Mouse (Mus musculus) intestine, embryonic 15.5 days (tissue): ENCODE measurements around the gene Evl. TPM values are rescaled to one million over a fixed set of nuclear protein-coding genes. Genes with fewer than 3 reads are reported as not detected.
"Not testable (repeated sequence)": the region's sequence is repeated elsewhere in the genome, so short reads cannot be mapped to it uniquely, and the experiment has no call there.

Experiments used
- ATAC-seq: fragments of 200-750 bp; cut with Nextera tagmentation; 2 replicates; pipeline ENCODE4 v1.8.0; 2017; ENCODE audit warnings: moderate TSS enrichment, moderate library complexity
- H3K27ac ChIP-seq: fragments of 300-500 bp; sonication (generic); 2 replicates; pipeline ENCODE4 v1.5.1; 2015; ENCODE audit warnings: mild to moderate bottlenecking, inconsistent platforms
- H3K27me3 ChIP-seq: fragments of 300-500 bp; sonication (generic); replicated peaks from 2 replicates; pipeline ENCODE4 v1.6.1; 2015; ENCODE audit warnings: inconsistent platforms
- H3K36me3 ChIP-seq: fragments of 300-500 bp; sonication (generic); 2 replicates; pipeline ENCODE4 v1.6.1; 2015; ENCODE audit warnings: inconsistent platforms
- H3K4me1 ChIP-seq: fragments of 300-500 bp; sonication (generic); replicated peaks from 2 replicates; pipeline ENCODE4 v1.6.1; 2015; ENCODE audit warnings: inconsistent platforms
- H3K4me2 ChIP-seq: fragments of 300-500 bp; sonication (generic); replicated peaks from 2 replicates; pipeline ENCODE4 v1.6.1; 2015; ENCODE audit warnings: mild to moderate bottlenecking, inconsistent platforms
- H3K4me3 ChIP-seq: fragments of 300-500 bp; sonication (generic); replicated peaks from 2 replicates; pipeline ENCODE4 v1.5.1; 2015; ENCODE audit warnings: inconsistent platforms
- H3K9ac ChIP-seq: fragments of 300-500 bp; sonication (generic); 2 replicates; pipeline ENCODE4 v1.6.1; 2015; ENCODE audit warnings: inconsistent platforms
- H3K9me3 ChIP-seq: fragments of 300-500 bp; sonication (generic); 2 replicates; pipeline ENCODE4 v1.6.1; 2016; ENCODE audit warnings: inconsistent platforms
- WGBS: fragments of 180-500 bp; shearing (Covaris S2); methylation state at CpG from one replicate; pipeline ENCODE4 v1.1.7; 2015; 5-methylcytosine and 5-hydroxymethylcytosine counted together
- polyA plus RNA-seq: library from polyadenylated mRNA; unstranded; fragments of >200 nt; fragmentation: Nextera tagmentation; extraction: Ambion mirVana; gene quantifications from 2 replicates; pipeline ENCODE4 v1.2.1, GENCODE M21; 2015

The Evl gene
- polyA plus RNA-seq, 1 experiment from 2014 or later, result 43.8 TPM

- H3K27ac ChIP-seq, result no peak overlapping the region
- H3K4me3 ChIP-seq, result no peak overlapping the region
- no peak overlapping the region for H3K9ac ChIP-seq
- ATAC-seq, result peak; percentile 46; the same call in 1 of the 2 replicates
- 75% methylated on average over 6 of the region's 6 CpGs for WGBS
- peaks cover 4% of the 10 kb centered on the region; the same call in 1 of the 2 replicates for H3K4me1 ChIP-seq
- H3K9me3 ChIP-seq, result no peaks in the 10 kb centered on the region
- no peak overlapping the region for H3K4me2 ChIP-seq
- no peaks in the 10 kb centered on the region for H3K27me3 ChIP-seq
- no peaks in the 10 kb centered on the region for H3K36me3 ChIP-seq
Measured at GRCm38 (mm10) chr12:108709386-108709785, 154.9 kb downstream of the Evl start.

- Histone ChIP-seq H3K4me3 (no peak overlapping the region), H3K4me2 (peak overlapping the region; percentile 20; the same call in 1 of the 2 replicates), H3K27ac (peak overlapping the region; percentile 45), H3K27me3 (no peaks in the 10 kb centered on the region), H3K9me3 (no peaks in the 10 kb centered on the region), H3K9ac (no peak overlapping the region), H3K4me1 (peaks cover 4% of the 10 kb centered on the region; the same call in 1 of the 2 replicates), H3K36me3 (no peaks in the 10 kb centered on the region)
- WGBS, result 71% methylated on average over 6 of the region's 6 CpGs
- ATAC-seq, result 0 out of 2 replicates have a peak, but pooled peaks have one; percentile 9
Measured at GRCm38 (mm10) chr12:108709964-108710765, 155.6 kb downstream of the Evl start.

GRCm38 (mm10) chr12:108710861-108711615 is 156.5 kb downstream of the Evl start:
- H3K36me3 ChIP-seq, result no peaks in the 10 kb centered on the region
- ATAC-seq, result peak; percentile 91
- no peaks in the 10 kb centered on the region for H3K27me3 ChIP-seq

GRCm38 (mm10) chr12:108712481-108712880 is 158.0 kb downstream of the Evl start:
- 61% methylated on average over 4 of the region's 4 CpGs for WGBS
- Histone ChIP-seq H3K4me3 (no peak overlapping the region), H3K9me3 (no peaks in the 10 kb centered on the region), H3K9ac (no peak overlapping the region), H3K4me1 (peaks cover 4% of the 10 kb centered on the region; the same call in 1 of the 2 replicates), H3K27me3 (no peaks in the 10 kb centered on the region), H3K36me3 (no peaks in the 10 kb centered on the region), H3K4me2 (no peak overlapping the region), H3K27ac (no peak overlapping the region)
- no peak for ATAC-seq

More at GRCm38 (mm10) chr12:108710861-108711615, 156.5 kb downstream of the Evl start:
- peak overlapping the region; percentile 53 for H3K27ac ChIP-seq
- H3K4me2 ChIP-seq, result peak overlapping the region; percentile 20
- no peaks in the 10 kb centered on the region for H3K9me3 ChIP-seq
- WGBS, result 57% methylated on average over 9 of the region's 9 CpGs
- no peak overlapping the region for H3K9ac ChIP-seq
- H3K4me3 ChIP-seq, result no peak overlapping the region
- peaks cover 4% of the 10 kb centered on the region; the same call in 1 of the 2 replicates for H3K4me1 ChIP-seq

- 96% methylated on average over 14 of the region's 14 CpGs for WGBS
- not testable (repeated sequence) for H3K9ac ChIP-seq, H3K9me3 ChIP-seq, H3K4me1 ChIP-seq, H3K4me2 ChIP-seq, H3K27me3 ChIP-seq, H3K4me3 ChIP-seq, H3K27ac ChIP-seq, H3K36me3 ChIP-seq, ATAC-seq
Measured at GRCm38 (mm10) chr12:108713972-108714371, 159.5 kb downstream of the Evl start.

GRCm38 (mm10) chr12:108715854-108716253 is 161.3 kb downstream of the Evl start:
- no peaks in the 10 kb centered on the region for H3K27me3 ChIP-seq
- WGBS, result 82% methylated on average over 5 of the region's 5 CpGs
- no peaks in the 10 kb centered on the region for H3K36me3 ChIP-seq
- no peak overlapping the region for H3K4me3 ChIP-seq
- no peaks in the 10 kb centered on the region for H3K4me1 ChIP-seq
- H3K9ac ChIP-seq, result no peak overlapping the region
- H3K27ac ChIP-seq, result no peak overlapping the region
- ATAC-seq, result no peak
- no peaks in the 10 kb centered on the region for H3K9me3 ChIP-seq
- H3K4me2 ChIP-seq, result no peak overlapping the region

GRCm38 (mm10) chr12:108718485-108718884 is 164.0 kb downstream of the Evl start:
- H3K27me3 ChIP-seq, result no peaks in the 10 kb centered on the region
- 61% methylated on average over 3 of the region's 3 CpGs for WGBS
- no peak overlapping the region for H3K9ac ChIP-seq
- H3K4me3 ChIP-seq, result no peak overlapping the region
- ATAC-seq, result peak; percentile 45
- no peak overlapping the region for H3K27ac ChIP-seq
- no peak overlapping the region for H3K4me2 ChIP-seq
- H3K9me3 ChIP-seq, result no peaks in the 10 kb centered on the region
- H3K36me3 ChIP-seq, result no peaks in the 10 kb centered on the region
- H3K4me1 ChIP-seq, result no peaks in the 10 kb centered on the region

- Histone ChIP-seq H3K4me3 (no peak overlapping the region), H3K27ac (no peak overlapping the region), H3K9ac (no peak overlapping the region), H3K4me1 (no peaks in the 10 kb centered on the region), H3K9me3 (no peaks in the 10 kb centered on the region), H3K27me3 (no peaks in the 10 kb centered on the region), H3K4me2 (no peak overlapping the region), H3K36me3 (no peaks in the 10 kb centered on the region)
- no peak for ATAC-seq
- 97% methylated on average over 4 of the region's 4 CpGs for WGBS
Measured at GRCm38 (mm10) chr12:108722464-108722863, 167.9 kb downstream of the Evl start.

GRCm38 (mm10) chr12:108723841-108724240 is 169.3 kb downstream of the Evl start:
- no peaks in the 10 kb centered on the region for H3K4me1 ChIP-seq
- H3K27me3 ChIP-seq, result no peaks in the 10 kb centered on the region
- ATAC-seq, result no peak
- H3K4me3 ChIP-seq, result no peak overlapping the region
- WGBS, result 87% methylated on average over 3 of the region's 3 CpGs
- H3K4me2 ChIP-seq, result no peak overlapping the region
- H3K36me3 ChIP-seq, result no peaks in the 10 kb centered on the region
- H3K27ac ChIP-seq, result no peak overlapping the region
- no peak overlapping the region for H3K9ac ChIP-seq
- H3K9me3 ChIP-seq, result no peaks in the 10 kb centered on the region

GRCm38 (mm10) chr12:108734386-108734785 is 179.9 kb downstream of the Evl start:
- Histone ChIP-seq H3K4me2 (no peak overlapping the region), H3K4me1 (no peaks in the 10 kb centered on the region), H3K4me3 (no peak overlapping the region), H3K27ac (no peak overlapping the region), H3K36me3 (no peaks in the 10 kb centered on the region), H3K9me3 (no peaks in the 10 kb centered on the region), H3K27me3 (no peaks in the 10 kb centered on the region), H3K9ac (no peak overlapping the region)
- WGBS, result 90% methylated on average over 2 of the region's 2 CpGs
- ATAC-seq, result no peak

- Histone ChIP-seq H3K27ac (no peak overlapping the region), H3K4me2 (no peak overlapping the region), H3K9ac (no peak overlapping the region), H3K4me1 (no peaks in the 10 kb centered on the region), H3K9me3 (no peaks in the 10 kb centered on the region), H3K36me3 (no peaks in the 10 kb centered on the region), H3K27me3 (no peaks in the 10 kb centered on the region), H3K4me3 (no peak overlapping the region)
- 89% methylated on average over 7 of the region's 7 CpGs for WGBS
- ATAC-seq, result no peak
Measured at GRCm38 (mm10) chr12:108737838-108738237, 183.3 kb downstream of the Evl start.
